Mouse (Mus musculus) forebrain, embryonic 13.5 days (tissue): ENCODE results near the gene Actl6b. TPM values are rescaled to one million over a fixed set of nuclear protein-coding genes. Genes with fewer than 3 reads are reported as not detected.
A peak's percentile ranks its signal among the peaks of the same experiment; 100 is the strongest.

Source experiments
- ATAC-seq: fragments of 200-750 bp; cut with Nextera tagmentation; 2 replicates; pipeline ENCODE4 v1.8.0; 2017
- H3K27ac ChIP-seq: fragments of 300-500 bp; sonication (generic); 2 replicates; pipeline ENCODE4 v1.5.1; 2015; ENCODE audit warnings: inconsistent platforms, mild to moderate bottlenecking, moderate library complexity
- H3K27me3 ChIP-seq: fragments of 300-500 bp; sonication (generic); 2 replicates; pipeline ENCODE4 v1.6.1; 2015; ENCODE audit warnings: mild to moderate bottlenecking, inconsistent platforms
- H3K36me3 ChIP-seq: fragments of 300-500 bp; sonication (generic); 2 replicates; pipeline ENCODE4 v1.6.1; 2015; ENCODE audit warnings: mild to moderate bottlenecking, inconsistent platforms; ENCODE audit not compliant: poor library complexity, severe bottlenecking
- H3K4me1 ChIP-seq: fragments of 300-500 bp; sonication (generic); 2 replicates; pipeline ENCODE4 v1.6.1; 2015; ENCODE audit warnings: inconsistent platforms
- H3K4me2 ChIP-seq: fragments of 300-500 bp; sonication (generic); 2 replicates; pipeline ENCODE4 v1.6.1; 2015; ENCODE audit warnings: inconsistent platforms, mild to moderate bottlenecking, moderate library complexity
- H3K4me3 ChIP-seq: fragments of 300-500 bp; sonication (generic); 2 replicates; pipeline ENCODE4 v1.5.1; 2015; ENCODE audit warnings: mild to moderate bottlenecking, inconsistent platforms
- H3K9ac ChIP-seq: fragments of 300-500 bp; sonication (generic); 2 replicates; pipeline ENCODE4 v1.6.1; 2015; ENCODE audit warnings: mild to moderate bottlenecking, inconsistent platforms
- H3K9me3 ChIP-seq: fragments of 300-500 bp; sonication (generic); replicated peaks from 2 replicates; pipeline ENCODE4 v1.6.1; 2016; ENCODE audit warnings: inconsistent platforms
- WGBS: fragments of 180-500 bp; shearing (Covaris S2); methylation state at CpG from one replicate; pipeline ENCODE4 v1.1.7; 2015; 5-methylcytosine and 5-hydroxymethylcytosine counted together
- polyA plus RNA-seq: library from polyadenylated mRNA; unstranded; fragments of >200 nt; fragmentation: Nextera tagmentation; extraction: Ambion mirVana; gene quantifications from 2 replicates; pipeline ENCODE4 v1.2.1, GENCODE M21; 2015

Gene Actl6b
- polyA plus RNA-seq, 1 experiment from 2014 or later: 144 TPM

GRCm38 (mm10) chr5:137521861-137522260 is 31.5 kb upstream of the Actl6b start:
- WGBS: 81% methylated on average over 9 of the region's 9 CpGs
- Histone ChIP-seq H3K9ac (no peak overlapping the region), H3K27me3 (no peaks in the 10 kb centered on the region), H3K4me1 (peaks cover 16% of the 10 kb centered on the region), H3K9me3 (no peaks in the 10 kb centered on the region), H3K27ac (no peak overlapping the region), H3K4me3 (no peak overlapping the region), H3K4me2 (no peak overlapping the region), H3K36me3 (peaks cover 89% of the 10 kb centered on the region)
- no peak for ATAC-seq

GRCm38 (mm10) chr5:137522711-137523110 is 30.6 kb upstream of the Actl6b start:
- Histone ChIP-seq H3K9ac (no peak overlapping the region), H3K27ac (0 out of 2 replicates have a peak overlapping the region, but pooled peaks have one; percentile 48), H3K27me3 (no peaks in the 10 kb centered on the region), H3K4me2 (no peak overlapping the region), H3K4me1 (peaks cover 22% of the 10 kb centered on the region), H3K9me3 (no peaks in the 10 kb centered on the region), H3K4me3 (no peak overlapping the region), H3K36me3 (peaks cover 97% of the 10 kb centered on the region)
- ATAC-seq: no peak
- 82% methylated on average over 11 of the region's 11 CpGs for WGBS

- WGBS: 82% methylated on average over 25 of the region's 25 CpGs
- Histone ChIP-seq H3K27me3 (no peaks in the 10 kb centered on the region), H3K4me3 (no peak overlapping the region), H3K27ac (peak overlapping the region; percentile 48; the same call in 1 of the 2 replicates), H3K36me3 (peaks cover 99% of the 10 kb centered on the region), H3K9ac (no peak overlapping the region), H3K9me3 (no peaks in the 10 kb centered on the region), H3K4me1 (peaks cover 30% of the 10 kb centered on the region), H3K4me2 (no peak overlapping the region)
- no peak for ATAC-seq
Observed at GRCm38 (mm10) chr5:137523396-137524250, 29.7 kb upstream of the Actl6b start.

- Histone ChIP-seq H3K4me2 (no peak overlapping the region), H3K4me1 (peaks cover 33% of the 10 kb centered on the region), H3K9me3 (no peaks in the 10 kb centered on the region), H3K4me3 (no peak overlapping the region), H3K27ac (no peak overlapping the region), H3K27me3 (no peaks in the 10 kb centered on the region), H3K36me3 (peaks cover 99% of the 10 kb centered on the region), H3K9ac (0 out of 2 replicates have a peak overlapping the region, but pooled peaks have one; percentile 1)
- no peak for ATAC-seq
- WGBS: 84% methylated on average over 8 of the region's 8 CpGs
Observed at GRCm38 (mm10) chr5:137524251-137524515, 29.1 kb upstream of the Actl6b start.

GRCm38 (mm10) chr5:137524671-137525070 is 28.6 kb upstream of the Actl6b start:
- H3K9ac ChIP-seq: 0 out of 2 replicates have a peak overlapping the region, but pooled peaks have one; percentile 1
- no peak overlapping the region for H3K4me3 ChIP-seq
- peak overlapping the region; percentile 59; the same call in 1 of the 2 replicates for H3K27ac ChIP-seq
- H3K9me3 ChIP-seq: no peaks in the 10 kb centered on the region
- WGBS: 87% methylated on average over 13 of the region's 13 CpGs
- peaks cover 38% of the 10 kb centered on the region for H3K4me1 ChIP-seq
- peaks cover 99% of the 10 kb centered on the region for H3K36me3 ChIP-seq
- ATAC-seq: no peak
- H3K27me3 ChIP-seq: no peaks in the 10 kb centered on the region
- no peak overlapping the region for H3K4me2 ChIP-seq

- Histone ChIP-seq H3K4me3 (no peak overlapping the region), H3K36me3 (peaks cover 96% of the 10 kb centered on the region), H3K27me3 (no peaks in the 10 kb centered on the region), H3K4me1 (peaks cover 46% of the 10 kb centered on the region), H3K27ac (peak overlapping the region; percentile 59), H3K9me3 (no peaks in the 10 kb centered on the region), H3K4me2 (no peak overlapping the region), H3K9ac (peak overlapping the region; percentile 1; the same call in 1 of the 2 replicates)
- ATAC-seq: no peak
- WGBS: 78% methylated on average over 16 of the region's 16 CpGs
Observed at GRCm38 (mm10) chr5:137525511-137525910, 27.8 kb upstream of the Actl6b start.

- H3K36me3 ChIP-seq: peaks cover 87% of the 10 kb centered on the region
- ATAC-seq: no peak
- peaks cover 48% of the 10 kb centered on the region for H3K4me1 ChIP-seq
- peak overlapping the region; percentile 77 for H3K27ac ChIP-seq
- no peaks in the 10 kb centered on the region for H3K9me3 ChIP-seq
- no peak overlapping the region for H3K4me2 ChIP-seq
- H3K4me3 ChIP-seq: no peak overlapping the region
- H3K27me3 ChIP-seq: no peaks in the 10 kb centered on the region
- WGBS: 39% methylated on average over 16 of the region's 16 CpGs
- 0 out of 2 replicates have a peak overlapping the region, but pooled peaks have one; percentile 7 for H3K9ac ChIP-seq
Observed at GRCm38 (mm10) chr5:137526192-137526936, 27.0 kb upstream of the Actl6b start.

GRCm38 (mm10) chr5:137527413-137527812 is 25.9 kb upstream of the Actl6b start:
- no peak overlapping the region for H3K4me3 ChIP-seq
- H3K9ac ChIP-seq: 0 out of 2 replicates have a peak overlapping the region, but pooled peaks have one; percentile 26
- peaks cover 77% of the 10 kb centered on the region for H3K36me3 ChIP-seq
- no peaks in the 10 kb centered on the region for H3K9me3 ChIP-seq
- 30% methylated on average over 1 of the region's 1 CpGs for WGBS
- ATAC-seq: no peak
- peaks cover 48% of the 10 kb centered on the region for H3K4me1 ChIP-seq
- H3K4me2 ChIP-seq: no peak overlapping the region
- no peaks in the 10 kb centered on the region for H3K27me3 ChIP-seq
- H3K27ac ChIP-seq: no peak overlapping the region

- no peak for ATAC-seq
- Histone ChIP-seq H3K4me3 (no peak overlapping the region), H3K27me3 (no peaks in the 10 kb centered on the region), H3K27ac (peak overlapping the region; percentile 35; the same call in 1 of the 2 replicates), H3K4me2 (no peak overlapping the region), H3K9me3 (no peaks in the 10 kb centered on the region), H3K36me3 (peaks cover 67% of the 10 kb centered on the region), H3K9ac (peak overlapping the region; percentile 5; the same call in 1 of the 2 replicates), H3K4me1 (peaks cover 48% of the 10 kb centered on the region)
- WGBS: 88% methylated on average over 22 of the region's 22 CpGs
Observed at GRCm38 (mm10) chr5:137528247-137528968, 24.9 kb upstream of the Actl6b start.

- 78% methylated on average over 15 of the region's 15 CpGs for WGBS
- Histone ChIP-seq H3K27ac (no peak overlapping the region), H3K9ac (peak overlapping the region; percentile 98), H3K4me2 (peak overlapping the region; percentile 93), H3K9me3 (no peaks in the 10 kb centered on the region), H3K4me3 (peak overlapping the region; percentile 94), H3K27me3 (no peaks in the 10 kb centered on the region), H3K4me1 (peaks cover 48% of the 10 kb centered on the region), H3K36me3 (peaks cover 57% of the 10 kb centered on the region)
- ATAC-seq: no peak
Observed at GRCm38 (mm10) chr5:137529221-137529995, 23.9 kb upstream of the Actl6b start.

- ATAC-seq: no peak
- peak overlapping the region; percentile 94 for H3K4me3 ChIP-seq
- H3K9me3 ChIP-seq: no peaks in the 10 kb centered on the region
- H3K9ac ChIP-seq: peak overlapping the region; percentile 98
- peak overlapping the region; percentile 93 for H3K4me2 ChIP-seq
- 72% methylated on average over 8 of the region's 8 CpGs for WGBS
- peak overlapping the region; percentile 99 for H3K27ac ChIP-seq
- H3K4me1 ChIP-seq: peaks cover 48% of the 10 kb centered on the region
- H3K36me3 ChIP-seq: peaks cover 50% of the 10 kb centered on the region
- H3K27me3 ChIP-seq: no peaks in the 10 kb centered on the region
Observed at GRCm38 (mm10) chr5:137530075-137530474, 23.2 kb upstream of the Actl6b start.
